Mouse (Mus musculus) monocyte, adult 2 months (primary cell): Measurements from ENCODE around the gene Fam160b1.

ENCODE experiments used
- DNase-seq, 2 experiments: peaks; one replicate each; pipeline ENCODE4 v3.0.0; 2022; ENCODE audit warnings: low spot score in 2 of 2, low read depth in 1 of 2

Fam160b1 gene

DNA sequence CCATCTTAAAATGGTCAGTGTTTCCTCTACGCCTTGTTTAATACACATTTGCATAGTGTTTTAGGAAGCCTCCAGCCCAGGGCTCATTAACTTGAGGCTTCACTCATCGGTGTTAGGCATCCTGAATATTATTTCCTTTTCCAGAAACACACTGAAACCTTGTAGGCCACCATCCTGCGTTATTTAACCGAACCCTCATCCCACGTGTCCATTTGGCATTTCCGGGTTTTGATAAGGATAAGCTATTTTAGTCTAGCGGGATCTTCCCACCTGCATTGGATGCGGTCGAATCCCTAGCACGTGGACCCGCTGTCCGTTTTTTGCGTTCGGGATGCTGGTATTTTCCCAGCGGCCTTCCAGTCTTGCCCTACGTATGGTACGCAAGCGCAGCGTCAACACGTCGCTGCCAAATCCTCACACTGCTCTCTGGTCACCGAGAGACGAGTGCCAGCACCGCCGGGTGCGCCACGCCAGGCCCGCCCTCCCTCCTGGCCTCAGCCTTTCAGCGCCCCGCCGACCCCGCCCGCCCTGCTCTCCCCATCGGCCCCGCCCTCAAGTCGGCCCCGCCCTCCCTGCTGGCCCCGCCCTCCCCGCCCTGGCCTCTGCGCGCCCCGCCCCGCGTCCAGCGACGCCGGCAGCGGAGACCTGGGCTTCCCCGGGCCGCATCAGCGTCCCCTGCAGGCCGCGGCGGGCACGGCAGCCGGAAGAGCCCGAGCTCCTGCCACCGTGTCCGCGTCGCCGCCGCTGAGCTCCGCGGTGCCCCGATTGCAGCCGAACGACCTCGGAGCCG, at the start of gene Fam160b1:
Fam160b1 (plus strand) TSS at position 340 of the 790 bp plus-strand sequence.
- peak; percentile 74 to 86 for DNase-seq

DNA sequence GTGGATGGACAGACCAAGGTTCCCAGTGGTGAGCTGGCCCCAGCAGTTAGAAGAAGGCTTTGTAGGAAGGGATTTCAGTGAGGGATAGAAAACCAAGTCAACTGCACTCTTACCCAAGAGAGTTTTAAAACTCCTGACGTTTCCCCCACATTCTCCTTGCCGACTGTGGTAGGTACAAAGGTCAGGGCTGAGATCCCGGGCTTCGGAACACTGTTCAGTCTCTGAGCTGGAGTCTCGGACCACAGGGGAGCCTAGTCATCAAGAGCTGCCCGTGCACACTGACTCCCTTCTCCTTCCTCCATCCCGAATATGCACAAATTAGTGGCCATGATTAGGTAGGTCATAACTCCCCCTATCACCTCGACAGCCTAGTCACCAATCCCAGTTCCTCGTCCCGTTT, 47.3 kb upstream of the Fam160b1 start:
- DNase-seq = no peak

DNA sequence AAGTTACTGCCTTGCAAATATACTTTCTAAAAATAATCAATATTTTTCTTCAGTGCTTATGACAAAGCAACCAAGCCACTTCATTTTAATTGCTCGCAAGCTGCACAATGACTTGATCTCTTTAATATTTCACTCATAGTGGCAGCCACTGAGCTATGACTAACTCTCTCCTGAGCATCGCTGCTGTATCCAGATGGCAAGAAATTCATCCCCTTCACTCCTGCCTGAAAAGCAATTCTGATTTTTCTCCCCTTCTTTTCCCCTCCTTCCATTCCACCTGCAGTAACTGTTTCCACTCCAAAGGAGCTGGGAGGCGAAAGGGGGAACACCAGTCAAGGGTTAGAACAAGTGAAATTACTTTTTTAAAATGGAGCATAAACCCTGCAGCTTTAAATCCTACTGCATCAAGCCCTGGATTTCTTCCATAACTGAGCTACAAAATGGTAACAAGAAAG, 46.6 kb upstream of the Fam160b1 start:
- no peak for DNase-seq

- no peak for DNase-seq
These were observed 46.0 kb upstream of the Fam160b1 start, which contains the start of gene Ablim1 for GRCm38 (mm10) chr19:57314346-57315012. TSS of gene Ablim1 (minus strand) at chr19:57314919.

DNA sequence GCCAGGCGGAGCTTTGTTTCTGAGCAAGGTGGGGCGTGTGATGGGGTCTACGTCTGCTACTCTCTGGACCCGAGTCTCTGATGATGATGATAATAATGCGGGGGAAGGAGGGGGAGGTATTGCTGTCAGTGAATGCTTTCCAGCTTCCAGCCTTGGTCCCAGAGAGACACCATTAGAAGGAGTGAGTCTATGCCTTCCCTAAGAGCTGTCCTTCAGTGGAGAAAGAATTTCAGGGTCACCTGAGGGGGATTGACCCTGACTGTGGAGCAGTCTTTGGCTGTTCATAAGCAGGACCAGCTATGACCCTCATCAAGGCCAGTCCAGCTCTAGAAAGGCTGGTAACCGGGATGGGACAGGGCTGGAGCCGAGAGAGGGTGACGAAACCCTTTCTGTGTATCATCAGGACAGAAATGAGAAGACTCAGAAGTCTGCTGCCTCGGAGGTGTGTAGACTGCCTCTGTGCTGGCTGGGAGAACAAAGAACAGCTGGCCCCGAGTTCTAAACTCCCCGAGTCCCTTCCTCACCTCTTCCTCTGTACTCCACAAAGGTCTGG, 45.4 kb upstream of the Fam160b1 start:
- no peak for DNase-seq

DNA sequence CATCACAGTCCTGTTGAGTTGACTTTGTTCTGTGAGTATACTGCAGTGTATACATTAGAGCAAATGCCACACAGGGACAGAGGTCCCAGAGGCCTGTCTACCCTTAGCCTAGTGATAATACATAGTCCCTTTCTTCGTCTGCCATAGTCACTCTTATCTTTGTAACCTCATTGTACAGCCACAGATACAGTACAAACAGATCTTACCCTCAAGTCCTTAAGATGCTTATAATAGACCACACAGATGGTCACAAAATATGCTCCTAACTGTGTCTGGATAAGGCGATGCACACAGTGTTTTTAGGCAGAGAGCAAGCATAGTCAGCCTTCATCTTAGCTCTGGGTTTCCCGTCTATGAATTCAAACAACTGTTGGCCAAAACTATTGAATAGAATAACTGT, 43.9 kb upstream of the Fam160b1 start:
- DNase-seq = no peak

DNA sequence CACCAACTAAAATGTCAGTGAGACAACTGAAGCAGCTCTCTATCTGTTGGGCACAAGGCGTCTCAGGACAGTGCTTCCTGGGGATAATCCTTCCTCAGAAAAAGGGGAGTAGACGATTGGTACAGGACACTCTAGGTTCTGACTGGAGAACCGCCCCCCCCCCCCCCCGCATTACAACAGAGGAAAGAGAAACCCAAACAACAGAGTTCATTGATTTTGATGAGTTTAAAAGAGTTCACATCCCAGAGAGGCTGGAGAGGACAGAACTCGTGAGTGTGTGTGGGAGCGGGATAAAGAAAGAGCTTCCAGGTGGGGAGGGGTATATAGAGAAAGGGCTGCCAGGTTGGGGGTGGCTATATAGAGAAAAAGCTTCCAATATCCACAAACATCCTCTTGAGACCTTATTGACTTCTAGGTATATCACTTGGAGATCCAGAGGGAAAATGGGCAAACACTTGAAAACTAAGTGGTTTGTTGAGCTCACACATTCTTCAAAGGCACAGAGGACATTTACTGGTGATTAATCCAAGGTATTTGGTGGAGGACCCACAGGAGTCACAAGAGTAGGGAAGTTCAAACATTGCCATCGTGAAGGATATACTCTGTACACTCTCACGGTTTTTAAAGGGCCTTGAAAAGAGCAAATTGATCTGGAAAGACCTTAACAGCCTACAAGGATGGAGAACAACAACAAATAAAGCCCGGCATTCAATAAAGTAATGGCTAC, 39.7 kb upstream of the Fam160b1 start:
- no peak for DNase-seq

- no peak for DNase-seq
These were observed 38.6 kb upstream of the Fam160b1 start for GRCm38 (mm10) chr19:57321839-57322238.

DNA sequence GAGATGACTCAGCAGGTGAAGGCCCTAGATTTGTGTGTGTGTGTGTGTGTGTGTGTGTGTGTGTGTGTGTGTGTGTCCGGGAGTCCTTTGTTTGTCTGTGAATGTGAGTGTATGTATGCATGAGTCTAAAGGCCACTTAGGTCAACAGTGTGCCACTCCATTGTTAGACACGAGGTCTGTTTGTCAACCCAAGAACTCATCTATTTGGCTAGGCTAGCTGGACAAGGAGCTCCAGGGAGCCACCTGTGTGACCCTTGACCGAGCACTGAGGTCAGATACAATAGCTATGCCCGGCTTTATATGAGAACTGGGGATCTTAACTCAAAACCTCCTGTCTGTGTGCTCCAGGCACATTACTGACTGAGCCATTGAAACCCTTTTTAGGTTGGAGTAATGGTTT, 38.0 kb upstream of the Fam160b1 start:
- DNase-seq = no peak

DNA sequence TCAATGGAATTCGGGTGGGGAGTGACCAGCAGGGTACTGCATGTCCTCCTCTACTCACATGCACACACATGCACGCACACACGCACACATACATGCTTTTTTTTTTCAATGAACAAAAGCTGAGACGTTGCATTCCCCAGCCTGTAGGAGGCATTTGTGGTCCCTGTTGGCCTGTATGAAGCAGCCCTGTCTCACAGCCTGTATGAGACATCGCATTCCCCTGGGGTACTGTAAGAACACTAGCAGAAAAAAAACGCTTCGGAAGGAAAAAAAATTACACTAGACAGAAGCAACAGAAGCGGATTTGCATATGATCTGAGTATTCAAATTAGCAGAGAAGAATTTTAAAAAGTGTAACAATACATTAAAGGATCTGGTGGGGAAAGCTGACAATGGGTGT, 37.4 kb upstream of the Fam160b1 start:
- DNase-seq = no peak

- DNase-seq = no peak
These were observed 34.7 kb upstream of the Fam160b1 start for GRCm38 (mm10) chr19:57325748-57326300.

DNA sequence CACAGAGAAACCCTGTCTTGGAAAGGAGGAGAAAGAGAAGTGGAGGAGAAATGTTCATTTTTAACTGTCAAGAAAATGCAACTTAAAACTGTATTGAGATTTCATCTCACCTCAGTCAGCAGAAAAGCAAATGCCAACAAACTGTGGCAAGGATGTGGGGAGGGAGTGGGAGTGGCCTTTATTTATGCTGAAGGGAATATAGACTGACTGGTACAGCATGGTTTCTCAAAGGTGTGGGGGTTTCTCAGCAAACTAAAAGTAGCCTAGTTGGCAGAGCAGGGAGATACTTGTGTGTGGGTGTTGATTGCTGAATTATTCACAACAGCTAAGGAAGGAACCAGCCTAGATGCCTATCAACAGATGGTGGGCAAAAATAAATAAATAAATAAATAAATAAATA, 32.8 kb upstream of the Fam160b1 start:
- no peak for DNase-seq

GRCm38 (mm10) chr19:57328269-57328668, 32.2 kb upstream of the Fam160b1 start:
- DNase-seq = no peak

DNA sequence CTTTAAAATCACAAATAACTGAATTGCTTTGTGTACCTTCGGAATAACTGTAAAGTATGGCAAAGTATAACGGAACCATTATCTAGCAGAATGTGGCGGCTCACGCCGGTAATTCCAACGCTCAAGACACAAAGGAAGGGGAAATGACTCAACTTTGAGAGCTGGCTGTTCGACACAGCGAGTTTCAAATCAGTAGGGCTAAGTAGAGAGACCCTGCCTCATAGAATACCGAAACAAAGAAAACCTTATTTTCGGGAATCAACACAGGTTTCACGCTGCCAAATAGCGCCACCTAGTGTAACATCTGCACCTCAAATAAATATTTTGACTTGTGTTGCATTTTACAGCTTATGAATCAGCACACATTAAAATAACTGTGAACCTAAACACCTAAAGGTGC, 31.7 kb upstream of the Fam160b1 start:
- peak in 1 of 2 experiments; percentile 10 for DNase-seq

DNA sequence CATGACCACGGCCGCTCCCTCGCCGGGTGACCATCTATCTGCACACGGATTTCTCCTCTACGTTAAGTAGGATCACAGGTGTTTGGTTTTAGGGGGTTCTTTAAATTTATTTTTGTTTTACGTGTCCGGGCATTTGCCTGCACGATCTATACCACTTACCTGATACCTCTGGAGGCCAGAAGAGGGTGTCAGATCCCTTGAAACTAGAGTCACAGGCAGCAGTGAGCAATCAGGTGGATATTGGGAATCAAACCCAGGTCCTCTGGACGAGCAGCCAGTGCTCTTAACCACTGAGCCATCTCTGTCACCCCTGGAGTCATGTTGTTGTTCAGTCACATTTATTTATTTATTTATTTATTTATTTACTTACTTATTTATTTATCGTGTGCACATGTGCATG, 30.2 kb upstream of the Fam160b1 start:
- DNase-seq = no peak

- no peak for DNase-seq
These were observed 29.2 kb upstream of the Fam160b1 start for GRCm38 (mm10) chr19:57331237-57331636.

DNA sequence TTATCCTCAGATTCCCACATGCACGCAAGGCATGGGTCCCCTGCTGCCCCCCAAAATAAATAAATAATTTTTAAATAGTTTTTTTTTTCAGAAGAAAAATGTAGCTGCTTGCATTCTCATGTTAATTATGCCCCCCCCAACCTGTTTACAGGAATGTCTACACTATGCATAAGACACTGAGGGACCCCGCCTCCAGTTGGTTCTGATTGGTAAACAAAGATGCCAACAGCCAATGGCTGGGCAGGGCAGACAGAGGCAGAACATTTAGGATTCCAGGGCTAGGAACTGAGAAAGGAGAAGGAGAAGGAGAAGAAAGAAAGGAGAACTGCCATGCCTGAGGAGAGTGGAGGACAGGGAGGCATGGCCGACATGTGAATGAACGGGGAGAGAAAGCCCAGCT, 27.1 kb upstream of the Fam160b1 start:
- DNase-seq = no peak

DNA sequence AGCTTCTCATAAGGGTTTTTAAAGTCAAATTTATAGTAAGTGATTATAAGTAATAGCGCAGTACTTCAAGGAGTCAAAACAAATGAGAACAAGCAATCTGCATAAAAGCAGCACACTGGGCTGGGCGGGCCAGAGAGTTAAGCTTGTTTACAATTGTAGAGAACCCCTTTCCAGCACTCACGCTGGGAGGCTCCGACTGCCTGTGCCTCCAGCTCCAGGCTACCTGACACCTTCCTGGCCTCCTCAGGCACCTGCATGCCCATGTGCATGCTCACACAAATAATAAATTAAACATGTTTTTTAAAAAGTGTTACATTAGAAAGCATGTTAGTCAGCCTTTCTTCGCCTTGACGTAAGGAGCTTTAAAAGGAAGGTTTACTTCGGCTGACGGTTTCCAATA, 25.3 kb upstream of the Fam160b1 start:
- no peak for DNase-seq

DNA sequence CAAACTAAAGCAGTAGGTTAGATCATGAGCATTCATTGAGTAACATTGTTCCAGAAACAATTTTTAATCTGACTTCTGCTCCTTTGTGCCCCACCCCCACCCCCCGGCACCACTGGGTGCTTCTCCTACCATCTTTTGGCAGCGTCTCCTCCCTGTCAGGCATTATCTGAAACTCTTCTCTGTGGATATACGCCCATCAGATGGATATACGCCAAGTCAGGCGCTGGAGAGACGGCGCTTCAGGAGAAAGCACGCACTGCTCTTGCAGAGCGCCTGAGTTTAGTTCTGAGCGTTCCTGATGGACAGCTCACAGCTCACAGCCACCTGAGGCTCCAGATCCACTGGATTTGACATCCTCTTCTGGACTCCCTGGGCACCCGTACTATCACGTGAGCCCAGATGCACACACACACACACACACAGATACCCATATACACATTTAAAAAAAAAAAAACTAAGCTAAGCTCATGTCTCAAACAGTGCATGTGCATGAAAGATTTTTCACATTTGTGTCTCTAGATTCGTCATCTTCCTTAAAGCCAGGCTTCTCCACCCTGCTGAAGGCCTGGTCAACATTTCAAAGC, 21.1 kb upstream of the Fam160b1 start:
- no peak for DNase-seq

DNA sequence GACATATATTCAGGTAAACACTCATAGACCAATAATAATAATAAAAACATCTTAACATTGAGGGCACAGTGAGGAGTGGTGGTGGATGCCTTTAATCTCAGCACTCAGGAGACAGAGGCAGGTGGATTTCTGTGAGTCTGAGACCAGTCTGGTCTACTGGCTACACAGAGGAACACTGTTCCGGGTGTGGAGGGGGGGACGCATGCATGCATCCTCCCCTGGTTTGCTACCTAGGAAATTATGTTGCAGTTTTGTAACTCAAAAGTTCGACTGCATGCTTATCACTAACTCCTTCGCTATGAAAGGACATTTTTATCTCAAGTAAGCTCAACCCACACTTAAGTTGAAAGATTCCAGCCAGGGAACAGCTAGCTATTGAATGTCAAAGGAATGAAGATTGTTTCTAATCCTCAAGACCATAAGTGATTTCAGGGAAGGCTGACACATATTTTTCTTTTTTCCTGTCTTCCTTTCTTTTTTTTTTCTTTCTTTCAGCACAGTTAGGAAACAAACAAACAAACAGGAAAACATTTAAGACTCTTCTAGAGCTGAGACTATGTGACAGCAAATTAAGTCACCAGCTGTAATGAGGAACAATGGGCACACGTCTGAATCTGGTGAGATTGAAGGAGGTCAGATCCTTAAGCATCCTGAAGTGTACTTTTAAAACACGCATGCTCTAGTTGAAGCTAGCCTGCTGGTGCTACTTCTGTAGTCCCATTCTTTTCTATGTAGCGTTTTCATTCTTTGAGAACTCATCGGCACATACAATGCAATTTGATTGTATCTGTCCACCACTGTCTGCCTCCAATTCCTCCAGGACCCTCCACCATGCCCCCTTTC, 19.4 kb upstream of the Fam160b1 start:
- no peak for DNase-seq
